Mouse (Mus musculus) retina, adult 2 months (tissue): ENCODE data around the gene Phtf2.
"Not testable (repeated sequence)": the region's sequence is repeated elsewhere in the genome, so short reads cannot be mapped to it uniquely, and the experiment has no call there.

Experiments
- DNase-seq: peaks from one replicate; pipeline ENCODE4 v3.0.0-alpha.2; 2012; ENCODE audit warnings: low read depth, low spot score

The Phtf2 gene

GRCm38 (mm10) chr5:20864216-20864969, 17.5 kb downstream of the Phtf2 start:
- DNase-seq = no peak

GRCm38 (mm10) chr5:20861901-20862300, 20.0 kb downstream of the Phtf2 start:
- DNase-seq = no peak

GRCm38 (mm10) chr5:20860565-20860964, 21.4 kb downstream of the Phtf2 start:
- no peak for DNase-seq

- no peak for DNase-seq
Measured at GRCm38 (mm10) chr5:20858404-20858803, 23.5 kb downstream of the Phtf2 start.

GRCm38 (mm10) chr5:20855066-20855465, 26.9 kb downstream of the Phtf2 start:
- DNase-seq = no peak

- DNase-seq = no peak
Measured at GRCm38 (mm10) chr5:20847010-20847409, 34.9 kb downstream of the Phtf2 start.

- DNase-seq = no peak
Measured at GRCm38 (mm10) chr5:20843816-20844215, 38.1 kb downstream of the Phtf2 start.

- DNase-seq = no peak
Measured at GRCm38 (mm10) chr5:20843405-20843804, 38.5 kb downstream of the Phtf2 start.

GRCm38 (mm10) chr5:20837082-20837481, 44.8 kb downstream of the Phtf2 start:
- DNase-seq = no peak

GRCm38 (mm10) chr5:20834399-20834798, 47.5 kb downstream of the Phtf2 start:
- DNase-seq = no peak

GRCm38 (mm10) chr5:20831433-20831832, 50.5 kb downstream of the Phtf2 start:
- DNase-seq = no peak

- DNase-seq = no peak
Measured at GRCm38 (mm10) chr5:20830717-20831116, 51.2 kb downstream of the Phtf2 start.

GRCm38 (mm10) chr5:20821647-20822046, 60.3 kb downstream of the Phtf2 start:
- no peak for DNase-seq

- no peak for DNase-seq
Measured at GRCm38 (mm10) chr5:20821122-20821521, 60.8 kb downstream of the Phtf2 start.

- DNase-seq = no peak
Measured at GRCm38 (mm10) chr5:20815094-20815493, 66.8 kb downstream of the Phtf2 start.

- no peak for DNase-seq
Measured at GRCm38 (mm10) chr5:20810449-20810848, 71.5 kb downstream of the Phtf2 start.

GRCm38 (mm10) chr5:20795932-20796331, 86.0 kb downstream of the Phtf2 start:
- DNase-seq = no peak

GRCm38 (mm10) chr5:20791793-20792554, 90.0 kb downstream of the Phtf2 start:
- DNase-seq = no peak

- DNase-seq = not testable (repeated sequence)
Measured at GRCm38 (mm10) chr5:20786471-20786870, 95.5 kb downstream of the Phtf2 start.

GRCm38 (mm10) chr5:20781116-20781515, 100.8 kb downstream of the Phtf2 start:
- no peak for DNase-seq

- no peak for DNase-seq
Measured at GRCm38 (mm10) chr5:20779191-20779590, 102.7 kb downstream of the Phtf2 start.

GRCm38 (mm10) chr5:20778274-20778984, 103.5 kb downstream of the Phtf2 start:
- no peak for DNase-seq
